Mouse (Mus musculus): ENCODE data around the gene Col6a4. TPM values are rescaled to one million over a fixed set of nuclear protein-coding genes. Genes with fewer than 3 reads are reported as not detected.

Col6a4 gene
- total RNA-seq, 2 experiments from 2014 or later = 0.27 TPM; not detected in 1

GRCm38 (mm10) chr9:105972031-105972430, 124.6 kb downstream of the Col6a4 start:
- intact Hi-C loops (cut with DNase I) = no loop called here
- no peak for DNase-seq

- no peak for DNase-seq
- intact Hi-C loops (cut with DNase I) = no loop called here
These were observed 125.2 kb downstream of the Col6a4 start for GRCm38 (mm10) chr9:105971351-105971894.

GRCm38 (mm10) chr9:105970901-105971300, 125.7 kb downstream of the Col6a4 start:
- intact Hi-C loops (cut with DNase I) = no loop called here

GRCm38 (mm10) chr9:105967976-105968375, 128.6 kb downstream of the Col6a4 start:
- DNase-seq = no peak
- intact Hi-C loops (cut with DNase I) = no loop called here

More at GRCm38 (mm10) chr9:105970901-105971300, 125.7 kb downstream of the Col6a4 start:
- DNase-seq = no peak

- intact Hi-C loops (cut with DNase I) = no loop called here
- peak; percentile 45 to 58 for DNase-seq
These were observed 136.1 kb downstream of the Col6a4 start, which contains the start of gene Col6a5 for GRCm38 (mm10) chr9:105960533-105960932. Gene Col6a5, minus strand, starts transcription at chr9:105960643.

- intact Hi-C loops (cut with DNase I) = no loop called here
- no peak for DNase-seq
These were observed 137.5 kb downstream of the Col6a4 start for GRCm38 (mm10) chr9:105959116-105959515.

- intact Hi-C loops (cut with DNase I) = no loop called here
- no peak for DNase-seq
These were observed 146.8 kb downstream of the Col6a4 start for GRCm38 (mm10) chr9:105949755-105950154.

GRCm38 (mm10) chr9:105947577-105947976, 149.0 kb downstream of the Col6a4 start:
- DNase-seq = no peak
- intact Hi-C loops (cut with DNase I) = no loop called here

Other genes starting within 250 kb of the Col6a4 start
- gene Col6a5, start 136.1 kb downstream of the Col6a4 start, total RNA-seq (2021) = 1 to 10 TPM in 1 of 2 experiments, under 1 TPM in 1; 0.98 to 1.0 TPM
- 1 to 10 TPM; 1.3 to 1.7 TPM for gene Glyctk, start 61.4 kb upstream of the Col6a4 start, total RNA-seq (2021)
- gene Wdr82, start 74.1 kb upstream of the Col6a4 start, total RNA-seq (2021) = 10 to 100 TPM; 54.4 to 63.1 TPM
- gene Ppm1m, start 103.0 kb upstream of the Col6a4 start, total RNA-seq (2021) = 10 to 100 TPM; 11.8 to 15.2 TPM
- gene Twf2, start 106.3 kb upstream of the Col6a4 start, total RNA-seq (2021) = 100 to 1,000 TPM; 122 to 142 TPM
- gene Tlr9, start 125.8 kb upstream of the Col6a4 start, total RNA-seq (2021) = under 1 TPM; 0.55 to 0.88 TPM
- 100 to 1,000 TPM; 562 to 652 TPM for gene Alas1, start 151.9 kb upstream of the Col6a4 start, total RNA-seq (2021)
- gene Poc1a, start 184.3 kb upstream of the Col6a4 start, total RNA-seq (2021) = 1 to 10 TPM; 4.3 to 4.8 TPM